Mouse (Mus musculus) limb, embryonic 11.5 days (tissue): ENCODE results near the gene Cblb. TPM values are rescaled to one million over a fixed set of nuclear protein-coding genes. Genes with fewer than 3 reads are reported as not detected.

ENCODE experiments used
- ATAC-seq: fragments of 200-750 bp; cut with Nextera tagmentation; 2 replicates; pipeline ENCODE4 v1.8.0; 2017; ENCODE audit warnings: low read depth; ENCODE audit not compliant: insufficient number of reproducible peaks, low FRiP score, low TSS enrichment
- DNase-seq: peaks from one replicate; pipeline ENCODE4 v3.0.0-alpha.2; 2015; ENCODE audit warnings: low spot score
- H3K27ac ChIP-seq: fragments of 300-500 bp; sonication (generic); replicated peaks from 2 replicates; pipeline ENCODE4 v1.5.1; 2014; ENCODE audit warnings: low read depth, mild to moderate bottlenecking, low read length
- H3K27me3 ChIP-seq: fragments of 300-500 bp; sonication (generic); 2 replicates; pipeline ENCODE4 v1.6.1; 2014; ENCODE audit warnings: mild to moderate bottlenecking, low read length, mixed read lengths; ENCODE audit not compliant: control insufficient read depth, insufficient read depth
- H3K36me3 ChIP-seq: fragments of 300-500 bp; sonication (generic); 2 replicates; pipeline ENCODE4 v1.6.1; 2014; ENCODE audit warnings: mild to moderate bottlenecking, low read length, moderate library complexity, mixed read lengths; ENCODE audit not compliant: control insufficient read depth, insufficient read depth
- H3K4me1 ChIP-seq: fragments of 300-500 bp; sonication (generic); 2 replicates; pipeline ENCODE4 v1.6.1; 2014; ENCODE audit warnings: low read length, mixed read lengths; ENCODE audit not compliant: control insufficient read depth, insufficient read depth
- H3K4me2 ChIP-seq: fragments of 300-500 bp; sonication (generic); 2 replicates; pipeline ENCODE4 v1.6.1; 2014; ENCODE audit warnings: low read depth, mild to moderate bottlenecking, moderate library complexity; ENCODE audit not compliant: severe bottlenecking
- H3K4me3 ChIP-seq: fragments of 300-500 bp; sonication (generic); 2 replicates; pipeline ENCODE4 v1.5.1; 2014; ENCODE audit warnings: low read depth, low read length
- H3K9ac ChIP-seq: fragments of 300-500 bp; sonication (generic); 2 replicates; pipeline ENCODE4 v1.6.1; 2014; ENCODE audit warnings: mild to moderate bottlenecking, low read length
- H3K9me3 ChIP-seq: fragments of 300-500 bp; sonication (generic); 2 replicates; pipeline ENCODE4 v1.6.1; 2016; ENCODE audit warnings: low read length; ENCODE audit not compliant: control insufficient read depth
- WGBS: fragments of 180-500 bp; shearing (Covaris S2); extraction: QIAGEN DNeasy Blood & Tissue Kit; methylation state at CpG from one replicate; pipeline ENCODE4 v1.1.7; 2014; 5-methylcytosine and 5-hydroxymethylcytosine counted together
- polyA plus RNA-seq: library from polyadenylated mRNA; unstranded; fragments of >200 nt; fragmentation: Nextera tagmentation; extraction: Ambion mirVana; gene quantifications from 2 replicates; pipeline ENCODE4 v1.2.1, GENCODE M21; 2014

Gene Cblb
- polyA plus RNA-seq, 1 experiment from 2014 or later, result 33.1 TPM

DNA sequence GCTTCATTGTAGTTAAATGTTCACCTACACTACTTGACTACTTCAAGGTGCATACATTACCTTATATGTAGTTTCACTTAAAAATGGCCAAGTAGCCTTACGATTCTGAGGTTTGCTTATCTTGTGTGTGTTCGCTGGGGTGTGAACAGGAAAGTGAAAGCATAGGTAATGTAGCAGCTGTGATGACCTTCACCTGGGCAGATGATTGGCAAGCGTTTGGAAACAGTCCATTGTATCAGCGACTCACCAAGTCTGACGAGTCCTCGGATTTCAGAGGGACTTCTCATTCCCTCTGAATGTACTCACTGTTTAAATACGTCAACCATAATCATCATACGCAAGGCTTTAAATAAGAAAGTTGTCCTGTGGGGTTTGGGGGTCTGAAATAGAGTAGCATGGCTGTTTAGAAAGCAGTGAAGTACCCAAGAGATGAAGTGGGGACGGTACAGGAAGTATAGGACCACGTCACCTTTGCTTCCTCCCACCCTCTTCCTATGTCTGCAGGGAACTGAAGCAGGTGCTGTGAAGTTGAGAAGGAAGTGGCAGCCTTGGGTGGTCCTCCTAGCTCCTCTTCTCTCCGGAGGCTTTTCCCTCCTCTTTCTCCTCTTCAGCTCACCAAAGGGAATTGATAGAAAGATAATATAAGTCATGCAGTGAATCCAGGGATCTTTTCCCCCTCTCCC lies 101.9 kb downstream of the Cblb start:
- Histone ChIP-seq H3K27me3 (no peaks in the 10 kb centered on the region), H3K36me3 (no peaks in the 10 kb centered on the region), H3K9me3 (no peaks in the 10 kb centered on the region), H3K4me2 (no peak overlapping the region), H3K4me1 (peaks cover 12% of the 10 kb centered on the region), H3K4me3 (no peak overlapping the region), H3K9ac (no peak overlapping the region), H3K27ac (no peak overlapping the region)
- 86% methylated on average over 11 of the region's 11 CpGs for WGBS
- ATAC-seq (no peak), DNase-seq (no peak)

DNA sequence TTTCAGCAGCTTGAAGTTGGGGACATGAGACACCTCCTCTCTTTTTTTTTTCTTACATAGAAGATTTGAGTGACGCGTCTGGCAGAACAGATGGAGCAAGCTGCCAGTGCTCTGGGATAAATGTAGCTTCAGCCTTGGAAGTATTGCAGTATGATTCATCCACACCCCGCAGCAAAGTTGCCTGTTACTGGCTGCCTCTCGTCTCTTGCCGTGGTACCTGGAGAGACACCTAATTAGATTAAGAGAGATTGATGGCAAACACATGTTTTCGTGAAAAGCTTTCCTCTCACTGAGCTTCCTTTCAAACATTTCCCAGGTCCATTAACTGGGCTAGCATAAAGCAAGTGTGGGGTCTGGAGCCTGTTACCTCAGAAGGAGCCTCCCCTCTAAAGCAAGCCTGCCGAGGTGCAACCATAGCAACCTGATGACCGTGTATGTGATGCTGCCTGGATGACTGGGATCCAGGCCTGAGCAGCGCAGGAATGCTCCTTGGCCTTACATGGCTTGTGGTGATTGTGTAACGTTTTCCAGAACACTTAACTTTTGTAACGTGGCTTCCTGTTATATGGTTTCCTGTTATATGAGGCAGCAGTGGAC lies 103.7 kb downstream of the Cblb start:
- Histone ChIP-seq H3K4me3 (no peak overlapping the region), H3K27ac (peak overlapping the region; percentile 53), H3K4me2 (peak overlapping the region; percentile 20; the same call in 1 of the 2 replicates), H3K27me3 (no peaks in the 10 kb centered on the region), H3K36me3 (no peaks in the 10 kb centered on the region), H3K9ac (no peak overlapping the region), H3K9me3 (no peaks in the 10 kb centered on the region), H3K4me1 (peaks cover 12% of the 10 kb centered on the region)
- DNase-seq (peak; percentile 80), ATAC-seq (peak; percentile 94)
- WGBS, result 11% methylated on average over 11 of the region's 11 CpGs

DNA sequence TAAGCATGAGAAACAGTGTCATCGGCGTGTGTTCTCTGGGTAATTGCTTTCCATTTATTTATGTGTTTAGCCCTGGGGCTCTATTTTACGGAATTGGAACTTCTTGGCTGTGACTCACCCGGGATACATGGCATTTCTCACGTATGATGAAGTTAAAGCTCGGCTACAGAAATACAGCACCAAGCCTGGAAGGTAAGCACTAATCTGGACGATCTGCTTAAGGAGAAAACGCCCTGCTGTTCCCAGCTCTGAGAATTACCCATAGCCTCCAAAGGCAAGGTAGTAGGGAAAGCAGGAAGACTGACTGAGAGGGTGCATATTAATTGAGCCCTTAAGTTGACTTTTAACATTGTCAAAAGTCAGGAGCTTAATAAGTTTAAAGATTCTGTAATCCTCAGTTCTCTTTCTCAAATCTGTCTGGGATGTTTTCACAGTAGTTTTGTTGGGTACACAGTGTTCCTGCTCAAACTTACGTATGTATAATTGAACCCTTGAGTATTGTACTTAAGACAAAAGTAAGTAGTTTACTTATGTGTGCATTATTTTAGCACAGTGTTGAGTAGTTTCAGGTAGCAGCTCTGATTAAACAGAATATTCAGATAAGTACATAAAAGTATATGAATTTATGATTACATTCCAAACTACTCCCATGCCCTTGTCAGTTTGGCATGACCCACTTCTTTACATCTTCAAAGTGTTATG lies 104.8 kb downstream of the Cblb start:
- WGBS, result 53% methylated on average over 9 of the region's 9 CpGs
- DNase-seq (no peak), ATAC-seq (no peak)
- Histone ChIP-seq H3K36me3 (no peaks in the 10 kb centered on the region), H3K4me2 (no peak overlapping the region), H3K9ac (no peak overlapping the region), H3K4me3 (no peak overlapping the region), H3K4me1 (peaks cover 12% of the 10 kb centered on the region), H3K27ac (no peak overlapping the region), H3K9me3 (no peaks in the 10 kb centered on the region), H3K27me3 (no peaks in the 10 kb centered on the region)

DNA sequence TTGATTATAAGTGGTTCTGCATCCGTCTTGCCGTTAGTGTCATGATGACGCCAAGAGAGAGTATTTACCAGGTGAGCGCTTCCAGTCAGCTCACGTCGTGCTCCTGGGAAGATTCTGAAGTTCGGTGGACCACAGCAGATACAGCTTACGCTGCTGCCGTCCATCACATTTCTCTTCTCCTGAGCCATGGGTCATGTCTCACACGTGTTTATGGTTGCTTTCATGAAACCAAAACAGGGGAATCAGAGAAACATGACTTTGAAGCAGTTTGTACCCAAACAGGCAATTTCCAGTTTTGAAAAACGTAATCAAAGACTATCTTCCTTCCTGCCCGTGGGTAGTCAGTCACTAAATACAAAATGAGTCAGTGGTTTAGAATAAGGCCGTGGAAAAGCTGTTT lies 112.1 kb downstream of the Cblb start:
- H3K27ac ChIP-seq, result no peak overlapping the region
- 96% methylated on average over 13 of the region's 13 CpGs for WGBS
- DNase-seq (no peak), ATAC-seq (no peak)
- H3K4me3 ChIP-seq, result no peak overlapping the region
- H3K9me3 ChIP-seq, result no peaks in the 10 kb centered on the region
- no peak overlapping the region for H3K9ac ChIP-seq
- H3K4me2 ChIP-seq, result no peak overlapping the region
- H3K4me1 ChIP-seq, result 0 out of 2 replicates have a peak, but pooled peaks cover 2% of the 10 kb centered on the region
- H3K36me3 ChIP-seq, result peaks cover under 1% of the 10 kb centered on the region
- no peaks in the 10 kb centered on the region for H3K27me3 ChIP-seq

DNA sequence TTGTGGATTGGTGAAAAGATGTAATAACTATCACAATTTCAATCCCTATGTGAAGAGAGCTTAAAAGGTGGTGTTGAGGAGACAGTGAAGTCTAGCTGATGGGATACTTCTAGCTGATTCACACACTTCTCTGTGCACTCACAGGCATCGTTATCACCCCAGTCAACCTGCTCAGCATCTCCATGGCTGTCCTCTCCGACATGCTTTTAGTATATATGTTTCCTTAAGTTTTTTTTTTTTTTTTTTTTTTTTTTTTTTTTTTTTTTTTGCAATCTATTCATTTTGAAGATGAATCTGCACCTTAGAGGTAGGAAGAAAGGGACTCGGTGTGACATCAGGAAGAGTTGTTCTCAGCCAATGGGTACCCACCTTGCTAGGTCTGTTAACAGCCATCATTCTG lies 112.8 kb downstream of the Cblb start:
- H3K27ac ChIP-seq, result no peak overlapping the region
- no peak overlapping the region for H3K4me3 ChIP-seq
- no peak overlapping the region for H3K4me2 ChIP-seq
- ATAC-seq (no peak), DNase-seq (no peak)
- no peaks in the 10 kb centered on the region for H3K9me3 ChIP-seq
- 89% methylated on average over 3 of the region's 3 CpGs for WGBS
- H3K27me3 ChIP-seq, result no peaks in the 10 kb centered on the region
- no peak overlapping the region for H3K9ac ChIP-seq
- 0 out of 2 replicates have a peak, but pooled peaks cover 2% of the 10 kb centered on the region for H3K4me1 ChIP-seq
- H3K36me3 ChIP-seq, result peaks cover 2% of the 10 kb centered on the region

DNA sequence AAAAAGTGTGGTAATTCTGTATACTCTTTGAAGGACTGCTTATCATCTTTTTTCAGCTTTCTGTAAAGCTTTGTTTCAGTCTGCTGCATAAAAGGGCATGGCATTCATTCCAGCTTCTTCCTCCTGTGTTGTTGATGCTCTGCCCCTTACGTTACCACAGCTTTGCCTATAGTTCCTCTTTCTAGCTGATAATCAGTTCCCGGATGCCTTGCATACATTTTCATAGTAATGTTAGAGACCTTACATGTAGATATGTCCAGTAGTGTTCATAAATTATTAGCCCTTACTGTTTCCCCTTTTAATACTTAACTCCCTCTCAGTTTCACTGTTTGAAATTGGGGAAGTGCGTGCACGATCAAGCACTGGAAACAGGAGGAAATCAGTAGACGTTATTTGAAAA lies 113.8 kb downstream of the Cblb start:
- no peak for ATAC-seq

DNA sequence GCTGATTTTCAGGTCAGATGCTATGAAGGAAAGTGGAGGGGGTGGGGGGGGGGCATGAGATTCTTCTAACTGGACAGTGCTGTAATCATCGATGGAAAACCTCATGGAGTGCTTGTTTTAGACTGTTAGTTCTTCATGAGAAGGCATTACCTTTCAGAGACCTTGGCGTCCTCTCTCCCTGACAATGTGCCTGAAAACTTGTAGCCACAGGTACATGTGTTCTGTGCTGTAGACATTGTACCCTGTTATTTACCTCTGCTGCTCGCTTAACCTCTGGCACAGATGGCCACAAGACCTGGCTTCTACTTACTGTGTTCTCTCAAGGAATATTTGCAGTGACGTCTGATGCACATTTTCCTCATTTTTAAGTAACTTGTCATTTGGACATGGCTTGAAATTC lies 114.5 kb downstream of the Cblb start:
- Histone ChIP-seq H3K4me1 (0 out of 2 replicates have a peak, but pooled peaks cover 2% of the 10 kb centered on the region), H3K4me3 (no peak overlapping the region), H3K9me3 (no peaks in the 10 kb centered on the region), H3K4me2 (no peak overlapping the region), H3K9ac (no peak overlapping the region), H3K27me3 (no peaks in the 10 kb centered on the region), H3K36me3 (peaks cover 2% of the 10 kb centered on the region), H3K27ac (no peak overlapping the region)
- 74% methylated on average over 4 of the region's 4 CpGs for WGBS
- DNase-seq (no peak), ATAC-seq (no peak)

More for the DNA sequence above, 113.8 kb downstream of the Cblb start:
- Histone ChIP-seq H3K27me3 (no peaks in the 10 kb centered on the region), H3K27ac (no peak overlapping the region), H3K9me3 (no peaks in the 10 kb centered on the region), H3K4me3 (no peak overlapping the region), H3K4me2 (no peak overlapping the region), H3K4me1 (0 out of 2 replicates have a peak, but pooled peaks cover 2% of the 10 kb centered on the region), H3K9ac (no peak overlapping the region), H3K36me3 (peaks cover 2% of the 10 kb centered on the region)
- DNase-seq, result no peak
- 92% methylated on average over 5 of the region's 5 CpGs for WGBS

DNA sequence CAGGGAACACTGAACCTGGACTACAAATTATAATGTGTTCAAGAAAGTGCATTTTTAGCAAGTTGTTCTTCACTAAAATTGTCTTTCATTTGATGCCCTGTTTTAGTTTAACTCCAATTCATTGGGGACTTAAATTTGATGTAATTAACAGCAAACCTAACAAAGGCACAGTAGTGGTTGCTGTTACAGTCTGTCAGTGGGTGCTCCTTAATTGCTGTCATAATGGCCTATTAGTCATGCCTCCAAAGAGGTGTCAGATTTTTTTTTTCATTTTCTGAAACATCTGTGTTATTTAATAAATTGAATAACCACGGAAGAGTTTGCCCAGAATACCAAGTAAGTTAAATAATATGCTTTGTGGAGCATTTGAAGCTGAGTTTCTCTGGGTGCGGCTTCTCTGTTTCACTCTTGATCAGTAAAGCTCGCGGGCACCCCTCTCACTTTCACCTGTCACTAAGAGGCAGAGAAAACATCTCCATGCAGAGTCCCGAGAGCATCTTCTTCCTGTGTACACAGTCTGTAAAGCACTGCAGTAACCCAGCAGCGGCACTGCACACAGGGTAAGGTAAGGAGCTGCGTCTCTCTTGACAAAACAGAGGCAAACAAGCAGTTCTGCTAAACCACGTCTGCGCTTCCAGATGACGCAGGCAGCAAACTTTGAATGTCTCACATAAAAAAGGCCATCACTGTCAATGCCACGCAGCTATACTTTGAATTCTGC lies 116.1 kb downstream of the Cblb start:
- Histone ChIP-seq H3K36me3 (peaks cover 2% of the 10 kb centered on the region), H3K9ac (no peak overlapping the region), H3K27me3 (no peaks in the 10 kb centered on the region), H3K4me2 (no peak overlapping the region), H3K9me3 (no peaks in the 10 kb centered on the region), H3K4me1 (0 out of 2 replicates have a peak, but pooled peaks cover 2% of the 10 kb centered on the region), H3K4me3 (no peak overlapping the region), H3K27ac (no peak overlapping the region)
- WGBS, result 72% methylated on average over 11 of the region's 11 CpGs
- ATAC-seq (no peak), DNase-seq (no peak)
